Mouse (Mus musculus) heart, embryonic 12.5 days (tissue): Measurements from ENCODE around the gene 4933428G20Rik. TPM values are rescaled to one million over a fixed set of nuclear protein-coding genes. Genes with fewer than 3 reads are reported as not detected.
A peak's percentile ranks its signal among the peaks of the same experiment; 100 is the strongest.

ENCODE experiments used
- ATAC-seq: fragments of 200-750 bp; cut with Nextera tagmentation; 2 replicates; pipeline ENCODE4 v1.8.0; 2017; ENCODE audit warnings: moderate TSS enrichment, moderate library complexity; ENCODE audit not compliant: insufficient number of reproducible peaks, low FRiP score
- H3K27ac ChIP-seq: fragments of 300-500 bp; sonication (generic); 2 replicates; pipeline ENCODE4 v1.5.1; 2016; ENCODE audit warnings: mild to moderate bottlenecking, moderate library complexity; ENCODE audit not compliant: poor library complexity, severe bottlenecking
- H3K27me3 ChIP-seq: fragments of 300-500 bp; sonication (generic); replicated peaks from 2 replicates; pipeline ENCODE4 v1.6.1; 2016; ENCODE audit warnings: mild to moderate bottlenecking, moderate library complexity
- H3K36me3 ChIP-seq: fragments of 300-500 bp; sonication (generic); 2 replicates; pipeline ENCODE4 v1.6.1; 2016; ENCODE audit warnings: mild to moderate bottlenecking, moderate library complexity
- H3K4me1 ChIP-seq: fragments of 300-500 bp; sonication (generic); replicated peaks from 2 replicates; pipeline ENCODE4 v1.6.1; 2016; ENCODE audit warnings: mild to moderate bottlenecking
- H3K4me2 ChIP-seq: fragments of 300-500 bp; sonication (generic); 2 replicates; pipeline ENCODE4 v1.6.1; 2016; ENCODE audit warnings: mild to moderate bottlenecking, moderate library complexity
- H3K4me3 ChIP-seq: fragments of 300-500 bp; sonication (generic); 2 replicates; pipeline ENCODE4 v1.5.1; 2016; ENCODE audit warnings: mild to moderate bottlenecking
- H3K9ac ChIP-seq: fragments of 300-500 bp; sonication (generic); 2 replicates; pipeline ENCODE4 v1.6.1; 2016; ENCODE audit warnings: mild to moderate bottlenecking, moderate library complexity
- H3K9me3 ChIP-seq: fragments of 300-500 bp; sonication (generic); replicated peaks from 2 replicates; pipeline ENCODE4 v1.6.1; 2016; ENCODE audit warnings: mild to moderate bottlenecking, moderate library complexity
- WGBS: fragments of 180-500 bp; shearing (Covaris S2); methylation state at CpG from one replicate; pipeline ENCODE4 v1.1.7; 2016; 5-methylcytosine and 5-hydroxymethylcytosine counted together
- polyA plus RNA-seq: library from polyadenylated mRNA; unstranded; fragments of >200 nt; fragmentation: Nextera tagmentation; extraction: Ambion mirVana; gene quantifications from 2 replicates; pipeline ENCODE4 v1.2.1, GENCODE M21; 2016

4933428G20Rik gene
- polyA plus RNA-seq, 1 experiment from 2014 or later: 1.00 TPM

GRCm38 (mm10) chr11:97513066-97513465 lies 12.9 kb upstream of the 4933428G20Rik start:
- Histone ChIP-seq H3K27ac (no peak overlapping the region), H3K4me1 (0 out of 2 replicates have a peak, but pooled peaks cover 3% of the 10 kb centered on the region), H3K36me3 (no peaks in the 10 kb centered on the region), H3K9me3 (peaks cover 4% of the 10 kb centered on the region), H3K27me3 (peaks cover 16% of the 10 kb centered on the region; the same call in 1 of the 2 replicates), H3K4me3 (no peak overlapping the region), H3K4me2 (no peak overlapping the region), H3K9ac (no peak overlapping the region)
- 79% methylated on average over 3 of the region's 3 CpGs for WGBS
- no peak for ATAC-seq

DNA sequence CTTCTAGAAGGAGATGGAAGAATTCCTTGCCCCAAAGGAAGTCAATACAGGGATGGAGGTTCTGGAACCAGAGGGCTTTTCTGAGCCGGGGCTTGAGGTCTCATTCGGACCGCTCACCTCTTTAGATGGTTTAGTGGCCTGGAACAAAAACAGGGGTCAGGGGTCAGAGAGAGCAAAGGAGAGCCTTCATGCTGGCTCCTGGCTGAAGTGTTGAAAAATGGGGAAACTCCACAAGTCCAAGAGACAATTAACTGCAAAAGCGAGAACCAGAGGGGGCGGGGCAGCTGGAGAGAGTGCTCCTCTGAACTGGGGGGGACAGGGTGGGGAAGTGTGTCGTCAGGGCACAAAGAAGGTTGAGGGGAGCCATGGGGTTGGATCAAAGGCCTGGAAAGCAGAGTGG lies 12.4 kb upstream of the 4933428G20Rik start:
- Histone ChIP-seq H3K4me2 (peak overlapping the region; percentile 37), H3K4me3 (no peak overlapping the region), H3K9ac (no peak overlapping the region), H3K36me3 (no peaks in the 10 kb centered on the region), H3K4me1 (0 out of 2 replicates have a peak, but pooled peaks cover 3% of the 10 kb centered on the region), H3K9me3 (peaks cover 4% of the 10 kb centered on the region), H3K27ac (no peak overlapping the region), H3K27me3 (peaks cover 15% of the 10 kb centered on the region; the same call in 1 of the 2 replicates)
- 64% methylated on average over 6 of the region's 6 CpGs for WGBS
- ATAC-seq: no peak

- Histone ChIP-seq H3K4me2 (peak overlapping the region; percentile 37), H3K9me3 (peaks cover 4% of the 10 kb centered on the region), H3K9ac (peak overlapping the region; percentile 24; the same call in 1 of the 2 replicates), H3K27ac (peak overlapping the region; percentile 58), H3K36me3 (no peaks in the 10 kb centered on the region), H3K4me1 (0 out of 2 replicates have a peak, but pooled peaks cover 3% of the 10 kb centered on the region), H3K4me3 (no peak overlapping the region), H3K27me3 (peaks cover 12% of the 10 kb centered on the region)
- WGBS: 49% methylated on average over 13 of the region's 13 CpGs
- peak; percentile 46 for ATAC-seq
Measured at GRCm38 (mm10) chr11:97511661-97512369, 11.7 kb upstream of the 4933428G20Rik start.

DNA sequence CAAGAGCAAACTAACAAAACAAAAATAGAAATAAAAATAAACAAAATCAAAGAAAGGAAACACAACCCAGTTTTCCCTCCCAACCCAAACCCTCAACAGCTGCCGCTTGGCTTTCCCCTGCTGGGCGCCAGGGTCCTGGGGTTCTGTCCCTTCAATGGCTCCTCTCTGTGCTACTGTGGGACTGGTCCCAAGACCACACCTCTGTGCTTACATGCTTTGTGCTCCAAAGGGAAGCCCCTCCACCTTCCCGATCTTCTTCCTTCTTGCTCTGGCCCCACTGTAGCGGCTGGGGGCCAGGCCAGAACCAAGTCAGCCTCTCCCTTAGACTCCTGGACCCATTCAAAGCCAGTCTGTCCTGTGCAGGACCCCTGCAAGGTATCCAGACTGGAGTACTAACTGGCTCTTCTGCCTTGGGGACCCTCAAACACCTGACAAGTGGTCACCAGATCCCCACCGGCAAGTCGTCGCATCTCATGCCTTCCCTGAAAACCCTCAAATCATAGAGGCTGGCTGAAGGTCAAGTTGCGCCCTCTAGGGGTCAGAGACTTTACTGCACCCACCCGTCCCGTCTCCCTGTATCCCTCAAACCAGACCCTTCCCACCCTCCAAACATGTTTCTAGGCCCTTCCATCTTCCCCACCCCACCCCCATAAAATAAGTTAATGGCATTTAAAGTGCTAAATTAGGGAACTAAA lies 11.0 kb upstream of the 4933428G20Rik start:
- Histone ChIP-seq H3K4me2 (peak overlapping the region; percentile 37), H3K9ac (peak overlapping the region; percentile 24; the same call in 1 of the 2 replicates), H3K4me3 (no peak overlapping the region)

GRCm38 (mm10) chr11:97509715-97510485 lies 9.8 kb upstream of the 4933428G20Rik start:
- H3K27me3 ChIP-seq: peaks cover 14% of the 10 kb centered on the region
- H3K9me3 ChIP-seq: peaks cover 4% of the 10 kb centered on the region
- H3K9ac ChIP-seq: no peak overlapping the region
- ATAC-seq: no peak
- 0 out of 2 replicates have a peak, but pooled peaks cover 3% of the 10 kb centered on the region for H3K4me1 ChIP-seq
- no peak overlapping the region for H3K4me3 ChIP-seq
- H3K36me3 ChIP-seq: no peaks in the 10 kb centered on the region
- H3K27ac ChIP-seq: no peak overlapping the region
- 65% methylated on average over 24 of the region's 24 CpGs for WGBS
- H3K4me2 ChIP-seq: no peak overlapping the region

More for the DNA sequence above, 11.0 kb upstream of the 4933428G20Rik start:
- Histone ChIP-seq H3K4me1 (0 out of 2 replicates have a peak, but pooled peaks cover 3% of the 10 kb centered on the region), H3K36me3 (no peaks in the 10 kb centered on the region), H3K9me3 (peaks cover 4% of the 10 kb centered on the region), H3K27me3 (peaks cover 14% of the 10 kb centered on the region), H3K27ac (peak overlapping the region; percentile 58; the same call in 1 of the 2 replicates)
- 0 out of 2 replicates have a peak, but pooled peaks have one; percentile 31 for ATAC-seq
- WGBS: 30% methylated on average over 10 of the region's 10 CpGs

GRCm38 (mm10) chr11:97509058-97509457 lies 8.9 kb upstream of the 4933428G20Rik start:
- no peak overlapping the region for H3K4me2 ChIP-seq
- no peaks in the 10 kb centered on the region for H3K36me3 ChIP-seq
- 54% methylated on average over 5 of the region's 5 CpGs for WGBS
- H3K27ac ChIP-seq: no peak overlapping the region
- H3K9me3 ChIP-seq: no peaks in the 10 kb centered on the region
- no peak for ATAC-seq
- peaks cover 14% of the 10 kb centered on the region for H3K27me3 ChIP-seq
- 0 out of 2 replicates have a peak, but pooled peaks cover 3% of the 10 kb centered on the region for H3K4me1 ChIP-seq
- H3K9ac ChIP-seq: no peak overlapping the region
- no peak overlapping the region for H3K4me3 ChIP-seq

GRCm38 (mm10) chr11:97508198-97508597 lies 8.1 kb upstream of the 4933428G20Rik start:
- Histone ChIP-seq H3K9me3 (no peaks in the 10 kb centered on the region), H3K27ac (no peak overlapping the region), H3K27me3 (peaks cover 14% of the 10 kb centered on the region), H3K4me2 (no peak overlapping the region), H3K4me3 (no peak overlapping the region), H3K36me3 (no peaks in the 10 kb centered on the region), H3K4me1 (0 out of 2 replicates have a peak, but pooled peaks cover 3% of the 10 kb centered on the region), H3K9ac (no peak overlapping the region)
- WGBS: 72% methylated on average over 3 of the region's 3 CpGs
- ATAC-seq: no peak

DNA sequence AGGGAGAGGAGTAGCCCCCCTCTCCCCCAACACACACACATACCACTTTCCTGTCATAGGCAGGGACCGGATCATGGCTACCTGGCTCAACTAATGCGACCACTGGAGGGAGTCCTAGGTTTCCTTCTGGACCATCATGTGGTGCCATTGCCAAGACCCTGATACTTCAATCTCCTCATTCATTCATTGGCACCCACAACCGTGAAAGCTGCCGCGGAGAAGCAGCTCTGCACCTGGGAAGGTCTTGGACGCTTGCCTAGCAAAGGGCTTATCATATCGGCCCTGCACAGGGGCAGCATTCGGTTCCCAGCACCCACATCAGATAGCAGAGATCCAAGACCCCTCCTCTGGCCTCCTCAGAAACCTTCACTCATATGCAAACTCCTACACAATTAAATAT lies 6.2 kb upstream of the 4933428G20Rik start:
- ATAC-seq: no peak

DNA sequence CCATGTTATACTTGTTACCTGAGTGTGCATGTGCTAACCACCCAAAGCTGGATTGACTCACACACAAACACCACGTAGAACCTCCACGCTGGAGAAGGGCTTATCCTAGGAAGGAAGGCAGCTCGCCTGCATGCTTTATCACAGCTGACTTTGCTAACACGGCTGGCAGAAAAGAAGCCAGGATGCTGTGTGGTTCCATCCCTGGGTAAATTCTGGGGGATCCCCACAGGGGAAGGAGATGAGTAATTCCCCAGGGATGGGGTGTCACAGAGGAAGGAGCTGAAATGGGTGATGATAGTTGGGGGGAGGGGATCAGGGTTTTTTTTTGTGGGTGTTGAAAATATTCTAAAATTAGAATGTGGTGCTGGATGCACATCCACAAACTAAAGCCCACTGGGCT lies 5.6 kb upstream of the 4933428G20Rik start:
- H3K4me3 ChIP-seq: no peak overlapping the region
- ATAC-seq: no peak
- peaks cover 6% of the 10 kb centered on the region for H3K4me1 ChIP-seq
- H3K4me2 ChIP-seq: no peak overlapping the region
- peaks cover 12% of the 10 kb centered on the region for H3K36me3 ChIP-seq
- no peak overlapping the region for H3K27ac ChIP-seq
- H3K9ac ChIP-seq: no peak overlapping the region
- 53% methylated on average over 4 of the region's 4 CpGs for WGBS
- H3K27me3 ChIP-seq: peaks cover 17% of the 10 kb centered on the region
- H3K9me3 ChIP-seq: no peaks in the 10 kb centered on the region

More for the DNA sequence above, 6.2 kb upstream of the 4933428G20Rik start:
- Histone ChIP-seq H3K4me3 (no peak overlapping the region), H3K4me2 (no peak overlapping the region), H3K36me3 (peaks cover 6% of the 10 kb centered on the region), H3K27me3 (peaks cover 14% of the 10 kb centered on the region), H3K9me3 (no peaks in the 10 kb centered on the region), H3K9ac (no peak overlapping the region), H3K27ac (no peak overlapping the region), H3K4me1 (0 out of 2 replicates have a peak, but pooled peaks cover 6% of the 10 kb centered on the region)
- whole genome bisulfite sequencing: 45% methylated on average over 8 of the region's 8 CpGs

GRCm38 (mm10) chr11:97502846-97503245 lies 2.7 kb upstream of the 4933428G20Rik start:
- Histone ChIP-seq H3K27ac (no peak overlapping the region), H3K4me3 (no peak overlapping the region), H3K9ac (no peak overlapping the region), H3K9me3 (no peaks in the 10 kb centered on the region), H3K4me1 (peaks cover 19% of the 10 kb centered on the region), H3K36me3 (peaks cover 38% of the 10 kb centered on the region), H3K27me3 (peaks cover 32% of the 10 kb centered on the region), H3K4me2 (no peak overlapping the region)
- 72% methylated on average over 4 of the region's 4 CpGs for WGBS
- ATAC-seq: no peak
